In the genomic region with DNA sequence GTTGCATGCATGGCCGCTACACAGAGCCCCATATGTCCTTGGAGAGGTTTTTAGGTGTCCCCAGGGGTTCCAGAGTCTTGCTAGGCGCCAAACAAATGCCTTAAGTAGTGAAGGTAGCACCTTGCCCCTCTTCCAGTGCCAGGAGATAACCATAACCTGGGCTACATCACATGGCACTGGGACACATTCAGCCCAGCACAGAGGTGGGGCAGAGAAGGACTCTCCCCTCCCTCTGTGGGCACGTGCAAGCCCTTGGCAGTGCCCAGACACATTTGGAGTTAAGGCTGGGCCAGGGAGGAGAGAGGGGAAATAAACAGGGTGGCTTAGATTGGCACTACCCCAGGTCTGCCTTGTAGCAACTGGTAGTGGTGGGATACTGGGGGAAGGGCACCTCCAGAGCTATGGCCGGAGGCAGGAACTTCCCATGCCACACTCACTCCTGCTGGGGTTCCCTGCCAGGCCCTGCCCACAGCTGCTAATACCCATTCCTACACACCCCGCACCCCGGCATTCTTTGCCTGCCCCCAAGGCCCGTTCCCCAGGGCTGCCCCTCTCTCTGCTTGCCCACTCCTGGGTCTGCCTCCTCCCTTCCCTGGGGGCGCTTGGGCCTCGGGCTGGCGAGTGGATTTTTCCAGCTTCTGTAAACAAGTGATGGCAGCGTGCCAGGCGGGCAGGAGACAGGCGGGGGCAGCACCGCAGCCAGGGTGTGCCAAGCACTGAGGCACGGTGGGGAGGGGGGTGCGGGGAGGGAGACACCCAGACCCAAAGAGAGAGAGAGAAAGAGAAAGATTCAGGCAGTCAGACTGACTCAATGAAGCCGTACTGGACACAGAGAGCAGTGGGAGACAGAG, we compare ENCODE assay signal across 8 mouse cellular contexts. TPM values are rescaled to one million over a fixed set of nuclear protein-coding genes. Genes with fewer than 3 reads are reported as not detected.
DNase-seq lines count a peak whose midpoint lies in the region; ATAC-seq and TF ChIP-seq lines count a peak whose summit lies in the region.

No protein-coding gene starts in this region.

- H3K4me2 ChIP-seq in hindbrain, postnatal 0 days (ENCODE audit: low read depth, low read length), result peak overlapping the region; percentile 61
- H3K4me2 ChIP-seq in stomach, embryonic 16.5 days (ENCODE audit: low read depth, low read length), result peak overlapping the region; percentile 36

- ATAC-seq in hindbrain, postnatal 0 days, result peak; percentile 77
- peak; percentile 27; the same call in 1 of the 2 replicates for ATAC-seq in stomach, embryonic 16.5 days (ENCODE audit: insufficient read depth, low FRiP score)

- H3K4me1 ChIP-seq in hindbrain, postnatal 0 days (ENCODE audit: insufficient read depth, low read length), result peaks cover 74% of the 10 kb centered on the region
- H3K4me1 ChIP-seq in stomach, embryonic 16.5 days (ENCODE audit: control insufficient read depth, insufficient read depth, low read length), result peaks cover 91% of the 10 kb centered on the region

- no peak for TF ChIP-seq CTCF in gastrocnemius, adult 2 months (IDR thresholded peaks at IDR 0.05)
- peak; percentile 10; the same call in 1 of the 2 replicates for TF ChIP-seq CTCF in hindbrain, postnatal 0 days (IDR thresholded peaks at IDR 0.05; ENCODE audit: low read depth)

- peaks cover 8% of the 10 kb centered on the region for H3K36me3 ChIP-seq in hindbrain, postnatal 0 days (ENCODE audit: insufficient read depth, low read length)
- H3K36me3 ChIP-seq in stomach, embryonic 16.5 days (ENCODE audit: control insufficient read depth, insufficient read depth, low read length), result no peaks in the 10 kb centered on the region

- no peaks in the 10 kb centered on the region for H3K9me3 ChIP-seq in hindbrain, postnatal 0 days (ENCODE audit: low read length)
- no peaks in the 10 kb centered on the region for H3K9me3 ChIP-seq in stomach, embryonic 16.5 days (replicated peaks; ENCODE audit: control insufficient read depth, low read length)

- DNase-seq in adrenal gland, adult (ENCODE audit: inconsistent age in 2 of 2, low spot score in 1 of 2), result peak; percentile 71 to 91
- DNase-seq in adrenal gland, adult 8-10 months, result no peak
- peak; percentile 87 for DNase-seq in cerebellum, adult 9-11 months
- DNase-seq in gastrocnemius, adult 2 months, result peak; percentile 77
- DNase-seq in hindbrain, postnatal 0 days (ENCODE audit: low spot score), result peak; percentile 94
- DNase-seq in left cerebral cortex, postnatal 14 days (ENCODE audit: low spot score in 2 of 2), result peak; percentile 80 to 84
- peak; percentile 84 to 90 for DNase-seq in lung, postnatal 4 days

- 9% methylated on average over 17 of the region's 17 CpGs for WGBS in hindbrain, postnatal 0 days
- 22% methylated on average over 17 of the region's 17 CpGs for WGBS in stomach, embryonic 16.5 days

- intact Hi-C loops in gastrocnemius, adult 2 months (cut with DNase I), result no loop called here
- intact Hi-C loops in left cerebral cortex, postnatal 14 days (cut with DNase I), result no loop called here

- H3K4me3 ChIP-seq in gastrocnemius, adult 2 months, result peak overlapping the region; percentile 66
- no peak overlapping the region; the same call in 1 of the 2 replicates for H3K4me3 ChIP-seq in hindbrain, postnatal 0 days (ENCODE audit: low read length)
- peak overlapping the region; percentile 10; the same call in 1 of the 2 replicates for H3K4me3 ChIP-seq in stomach, embryonic 16.5 days (replicated peaks; ENCODE audit: low read length)

- H3K27ac ChIP-seq in gastrocnemius, adult 2 months, result peak overlapping the region; percentile 100
- peak overlapping the region; percentile 95 for H3K27ac ChIP-seq in hindbrain, postnatal 0 days
- H3K27ac ChIP-seq in stomach, embryonic 16.5 days (ENCODE audit: low read length), result peak overlapping the region; percentile 96

- H3K27me3 ChIP-seq in hindbrain, postnatal 0 days (ENCODE audit: insufficient read depth, low read length), result no peaks in the 10 kb centered on the region
- H3K27me3 ChIP-seq in stomach, embryonic 16.5 days (ENCODE audit: control insufficient read depth, insufficient read depth, low read length), result no peaks in the 10 kb centered on the region

- H3K9ac ChIP-seq in hindbrain, postnatal 0 days (replicated peaks; ENCODE audit: low read length), result peak overlapping the region; percentile 37
- peak overlapping the region; percentile 65 for H3K9ac ChIP-seq in stomach, embryonic 16.5 days (ENCODE audit: low read length)

RNA-seq across cellular contexts. Expression of a gene that starts 10.1 kb away (rescaled TPM):
- 100 to 1,000 TPM in 1 of 4 experiments, 10 to 100 TPM in 3; 67.1 to 111 (median 82.9) TPM for total RNA-seq in adrenal gland, adult 8-10 months (2022)
- total RNA-seq in gastrocnemius, adult 2 months (2021), result 10 to 100 TPM; 78.8 to 96.8 TPM
- total RNA-seq in hindbrain, postnatal 0 days (2014; rRNA removed), result 725 and 812 TPM in 2 replicates
- polyA plus RNA-seq in hindbrain, postnatal 0 days (2015; fragmentation: Nextera tagmentation; extraction: Ambion mirVana), result 160 TPM in 2 replicates
- total RNA-seq in left cerebral cortex, postnatal 14 days (2021), result 1,000 to 10,000 TPM in 1 of 2 experiments, 100 to 1,000 TPM in 1; 962 to 1,004 TPM
- 32.9 and 37.8 TPM in 2 replicates for polyA plus RNA-seq in stomach, embryonic 16.5 days (2015; fragmentation: Nextera tagmentation; extraction: Ambion mirVana)

RNA-seq across cellular contexts. Expression of a gene that starts 21.3 kb away (rescaled TPM):
- 10 to 100 TPM; 47.7 to 63.3 (median 55.7) TPM for total RNA-seq in adrenal gland, adult 8-10 months (2022)
- 10 to 100 TPM; 52.0 to 58.4 TPM for total RNA-seq in gastrocnemius, adult 2 months (2021)
- total RNA-seq in hindbrain, postnatal 0 days (2014; rRNA removed), result 63.2 and 88.6 TPM in 2 replicates
- 47.1 and 48.3 TPM in 2 replicates for polyA plus RNA-seq in hindbrain, postnatal 0 days (2015; fragmentation: Nextera tagmentation; extraction: Ambion mirVana)
- 100 to 1,000 TPM in 1 of 2 experiments, 10 to 100 TPM in 1; 96.3 to 114 TPM for total RNA-seq in left cerebral cortex, postnatal 14 days (2021)
- 42.2 and 44.2 TPM in 2 replicates for polyA plus RNA-seq in stomach, embryonic 16.5 days (2015; fragmentation: Nextera tagmentation; extraction: Ambion mirVana)

RNA-seq across cellular contexts. Expression of a gene that starts 24.6 kb away (rescaled TPM):
- 100 to 1,000 TPM; 140 to 286 (median 201) TPM for total RNA-seq in adrenal gland, adult 8-10 months (2022)
- total RNA-seq in gastrocnemius, adult 2 months (2021), result 100 to 1,000 TPM in 1 of 2 experiments, 10 to 100 TPM in 1; 56.3 to 152 TPM
- 7.5 and 8.6 TPM in 2 replicates for total RNA-seq in hindbrain, postnatal 0 days (2014; rRNA removed)
- 10.2 and 13.5 TPM in 2 replicates for polyA plus RNA-seq in hindbrain, postnatal 0 days (2015; fragmentation: Nextera tagmentation; extraction: Ambion mirVana)
- 10 to 100 TPM; 82.0 to 85.4 TPM for total RNA-seq in left cerebral cortex, postnatal 14 days (2021)
- 2.6 and 4.1 TPM in 2 replicates for polyA plus RNA-seq in stomach, embryonic 16.5 days (2015; fragmentation: Nextera tagmentation; extraction: Ambion mirVana)

RNA-seq across cellular contexts. Expression of a gene that starts 44.7 kb away (rescaled TPM):
- total RNA-seq in adrenal gland, adult 8-10 months (2022), result 10 to 100 TPM; 93.5 to 98.5 (median 93.7) TPM
- 10 to 100 TPM; 51.8 to 69.4 TPM for total RNA-seq in gastrocnemius, adult 2 months (2021)
- total RNA-seq in hindbrain, postnatal 0 days (2014; rRNA removed), result 77.7 and 94.3 TPM in 2 replicates
- polyA plus RNA-seq in hindbrain, postnatal 0 days (2015; fragmentation: Nextera tagmentation; extraction: Ambion mirVana), result 25.0 and 25.4 TPM in 2 replicates
- total RNA-seq in left cerebral cortex, postnatal 14 days (2021), result 100 to 1,000 TPM; 168 to 170 TPM
- polyA plus RNA-seq in stomach, embryonic 16.5 days (2015; fragmentation: Nextera tagmentation; extraction: Ambion mirVana), result 18.0 and 18.4 TPM in 2 replicates

RNA-seq across cellular contexts. Expression of a gene that starts 49.5 kb away (rescaled TPM):
- total RNA-seq in adrenal gland, adult 8-10 months (2022), result not detected
- total RNA-seq in gastrocnemius, adult 2 months (2021), result not detected
- total RNA-seq in hindbrain, postnatal 0 days (2014; rRNA removed), result not detected in 2 replicates
- not detected in 2 replicates for polyA plus RNA-seq in hindbrain, postnatal 0 days (2015; fragmentation: Nextera tagmentation; extraction: Ambion mirVana)
- not detected for total RNA-seq in left cerebral cortex, postnatal 14 days (2021)
- polyA plus RNA-seq in stomach, embryonic 16.5 days (2015; fragmentation: Nextera tagmentation; extraction: Ambion mirVana), result not detected in 2 replicates
